Mouse (Mus musculus) embryonic facial prominence, embryonic 15.5 days (tissue): Measurements from ENCODE around the gene Gm49369. TPM values are rescaled to one million over a fixed set of nuclear protein-coding genes. Genes with fewer than 3 reads are reported as not detected.
A peak's percentile ranks its signal among the peaks of the same experiment; 100 is the strongest.
"Not testable (repeated sequence)": the region's sequence is repeated elsewhere in the genome, so short reads cannot be mapped to it uniquely, and the experiment has no call there.

Source experiments
- ATAC-seq: fragments of 200-750 bp; cut with Nextera tagmentation; 2 replicates; pipeline ENCODE4 v1.8.0; 2017; ENCODE audit warnings: low read depth, moderate TSS enrichment; ENCODE audit not compliant: insufficient number of reproducible peaks, low FRiP score, low TSS enrichment
- H3K27ac ChIP-seq: fragments of 300-500 bp; sonication (generic); replicated peaks from 2 replicates; pipeline ENCODE4 v1.5.1; 2015; ENCODE audit warnings: mild to moderate bottlenecking, inconsistent platforms
- H3K27me3 ChIP-seq: fragments of 300-500 bp; sonication (generic); 2 replicates; pipeline ENCODE4 v1.6.1; 2015; ENCODE audit warnings: inconsistent platforms
- H3K36me3 ChIP-seq: fragments of 300-500 bp; sonication (generic); 2 replicates; pipeline ENCODE4 v1.6.1; 2015; ENCODE audit warnings: mild to moderate bottlenecking, inconsistent platforms
- H3K4me1 ChIP-seq: fragments of 300-500 bp; sonication (generic); 2 replicates; pipeline ENCODE4 v1.6.1; 2015; ENCODE audit warnings: inconsistent platforms
- H3K4me2 ChIP-seq: fragments of 300-500 bp; sonication (generic); replicated peaks from 2 replicates; pipeline ENCODE4 v1.6.1; 2015; ENCODE audit warnings: mild to moderate bottlenecking, inconsistent platforms
- H3K4me3 ChIP-seq: fragments of 300-500 bp; sonication (generic); replicated peaks from 2 replicates; pipeline ENCODE4 v1.5.1; 2015; ENCODE audit warnings: mild to moderate bottlenecking, inconsistent platforms
- H3K9ac ChIP-seq: fragments of 300-500 bp; sonication (generic); 2 replicates; pipeline ENCODE4 v1.6.1; 2015; ENCODE audit warnings: inconsistent platforms
- H3K9me3 ChIP-seq: fragments of 300-500 bp; sonication (generic); replicated peaks from 2 replicates; pipeline ENCODE4 v1.6.1; 2016; ENCODE audit warnings: inconsistent platforms
- whole genome bisulfite sequencing: fragments of 180-500 bp; shearing (Covaris S2); methylation state at CpG from one replicate; pipeline ENCODE4 v1.1.7; 2015; 5-methylcytosine and 5-hydroxymethylcytosine counted together
- polyA plus RNA-seq: library from polyadenylated mRNA; unstranded; fragments of >200 nt; fragmentation: Nextera tagmentation; extraction: Ambion mirVana; gene quantifications from 2 replicates; pipeline ENCODE4 v1.2.1, GENCODE M21; 2015

Gene Gm49369
- polyA plus RNA-seq, 1 experiment from 2014 or later = not detected

DNA sequence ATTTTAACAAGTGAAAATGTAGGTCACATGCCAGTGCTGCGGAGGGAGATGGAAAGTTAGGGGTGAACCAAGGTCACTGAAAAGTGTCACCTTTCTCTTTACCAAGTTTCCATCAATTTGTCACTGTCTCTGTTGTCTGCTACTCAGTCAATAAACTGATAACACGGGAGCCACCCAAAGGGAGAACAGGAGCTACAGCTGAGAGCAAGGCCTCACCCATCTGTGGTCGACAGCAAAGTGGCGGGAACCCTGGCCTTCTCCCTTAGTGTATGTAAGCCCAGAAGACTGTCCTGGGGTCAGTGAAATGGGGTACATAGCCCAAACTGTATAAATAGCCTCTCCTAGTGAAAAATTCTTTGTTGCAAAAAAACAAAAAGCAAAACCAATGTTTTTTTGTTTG is 34.9 kb downstream of the Gm49369 start:
- ATAC-seq = no peak
- H3K4me1 ChIP-seq = peaks cover 6% of the 10 kb centered on the region
- H3K36me3 ChIP-seq = no peaks in the 10 kb centered on the region
- no peak overlapping the region for H3K4me2 ChIP-seq
- H3K27ac ChIP-seq = no peak overlapping the region
- H3K4me3 ChIP-seq = no peak overlapping the region
- no peak overlapping the region for H3K9ac ChIP-seq
- WGBS = 75% methylated on average over 4 of the region's 4 CpGs
- no peaks in the 10 kb centered on the region for H3K9me3 ChIP-seq
- no peaks in the 10 kb centered on the region for H3K27me3 ChIP-seq

DNA sequence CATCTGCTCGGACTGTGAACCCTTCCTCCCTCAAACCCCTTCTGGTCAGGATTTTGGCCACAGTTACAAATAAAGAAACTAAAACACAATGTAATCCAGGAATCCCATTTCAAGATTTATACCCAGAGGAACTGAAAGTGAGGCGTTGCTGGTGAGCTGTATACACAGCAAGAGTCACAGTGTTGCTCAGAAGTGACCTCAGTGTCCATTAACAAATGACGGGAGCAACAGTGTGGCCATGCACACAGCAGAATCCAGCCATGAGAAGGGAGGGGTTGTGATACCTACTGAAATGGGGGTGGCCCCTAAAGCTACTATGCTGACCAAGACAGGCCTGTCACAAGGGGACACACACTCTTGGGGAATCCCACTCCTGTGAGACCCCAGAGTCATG is 40.2 kb downstream of the Gm49369 start:
- H3K4me1 ChIP-seq = peaks cover 9% of the 10 kb centered on the region
- H3K4me2 ChIP-seq = no peak overlapping the region
- H3K4me3 ChIP-seq = no peak overlapping the region
- H3K36me3 ChIP-seq = no peaks in the 10 kb centered on the region
- no peaks in the 10 kb centered on the region for H3K27me3 ChIP-seq
- no peak for ATAC-seq
- no peak overlapping the region for H3K9ac ChIP-seq
- peak overlapping the region; percentile 68 for H3K27ac ChIP-seq
- WGBS = 71% methylated on average over 3 of the region's 3 CpGs
- no peaks in the 10 kb centered on the region for H3K9me3 ChIP-seq

GRCm38 (mm10) chr7:142341564-142342246 is 40.8 kb downstream of the Gm49369 start:
- Histone ChIP-seq H3K27ac (peak overlapping the region; percentile 68), H3K9ac (no peak overlapping the region), H3K4me3 (no peak overlapping the region), H3K4me2 (0 out of 2 replicates have a peak overlapping the region, but pooled peaks have one; percentile 0), H3K9me3 (no peaks in the 10 kb centered on the region), H3K36me3 (no peaks in the 10 kb centered on the region), H3K27me3 (no peaks in the 10 kb centered on the region), H3K4me1 (peaks cover 9% of the 10 kb centered on the region)
- ATAC-seq = peak; percentile 58
- 62% methylated on average over 10 of the region's 10 CpGs for WGBS

GRCm38 (mm10) chr7:142340269-142340970 is 42.0 kb downstream of the Gm49369 start:
- Histone ChIP-seq H3K9me3 (no peaks in the 10 kb centered on the region), H3K4me2 (no peak overlapping the region), H3K27ac (peak overlapping the region; percentile 63)

DNA sequence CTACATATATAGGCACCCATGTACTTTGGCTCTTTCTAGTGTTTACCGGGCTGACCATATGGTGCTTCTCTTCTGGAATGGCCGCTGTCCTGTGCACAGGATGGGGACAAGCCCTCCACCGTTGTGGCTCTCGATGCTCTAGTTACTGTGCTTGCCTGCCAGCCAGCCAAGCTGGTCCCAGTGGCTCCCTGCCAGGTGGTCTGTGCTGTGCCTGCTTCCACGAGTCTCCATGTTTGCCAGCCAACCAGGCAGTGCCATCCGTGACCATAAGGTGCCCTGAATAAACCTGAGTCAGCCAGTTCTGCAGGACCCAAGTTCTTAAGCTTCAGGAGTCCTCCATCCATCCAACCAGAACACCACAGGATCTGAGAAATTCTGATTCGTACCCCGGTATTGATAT is 47.3 kb downstream of the Gm49369 start:
- no peak overlapping the region for H3K27ac ChIP-seq
- WGBS = 84% methylated on average over 8 of the region's 8 CpGs
- H3K4me1 ChIP-seq = 0 out of 2 replicates have a peak, but pooled peaks cover 5% of the 10 kb centered on the region
- no peaks in the 10 kb centered on the region for H3K27me3 ChIP-seq
- no peak overlapping the region for H3K4me2 ChIP-seq
- H3K9me3 ChIP-seq = no peaks in the 10 kb centered on the region
- H3K36me3 ChIP-seq = no peaks in the 10 kb centered on the region
- ATAC-seq = no peak
- no peak overlapping the region for H3K4me3 ChIP-seq
- no peak overlapping the region for H3K9ac ChIP-seq

More at GRCm38 (mm10) chr7:142340269-142340970, 42.0 kb downstream of the Gm49369 start:
- ATAC-seq = no peak
- Histone ChIP-seq H3K4me1 (peaks cover 9% of the 10 kb centered on the region), H3K9ac (no peak overlapping the region), H3K36me3 (no peaks in the 10 kb centered on the region), H3K4me3 (no peak overlapping the region), H3K27me3 (no peaks in the 10 kb centered on the region)
- WGBS = 44% methylated on average over 10 of the region's 10 CpGs

GRCm38 (mm10) chr7:142334246-142334645 is 48.2 kb downstream of the Gm49369 start:
- Histone ChIP-seq H3K27me3 (no peaks in the 10 kb centered on the region), H3K9me3 (no peaks in the 10 kb centered on the region), H3K4me1 (0 out of 2 replicates have a peak, but pooled peaks cover 5% of the 10 kb centered on the region), H3K36me3 (no peaks in the 10 kb centered on the region), H3K9ac (no peak overlapping the region), H3K27ac (no peak overlapping the region), H3K4me3 (no peak overlapping the region), H3K4me2 (no peak overlapping the region)
- ATAC-seq = peak; percentile 59; the same call in 1 of the 2 replicates
- 1% methylated on average over 3 of the region's 3 CpGs for WGBS

GRCm38 (mm10) chr7:142332741-142333140 is 49.7 kb downstream of the Gm49369 start:
- peak overlapping the region; percentile 63; the same call in 1 of the 2 replicates for H3K27ac ChIP-seq
- not testable (repeated sequence) for H3K27me3 ChIP-seq, H3K4me1 ChIP-seq, H3K9ac ChIP-seq, H3K36me3 ChIP-seq, H3K9me3 ChIP-seq, H3K4me3 ChIP-seq, H3K4me2 ChIP-seq
- ATAC-seq = peak; percentile 53
- WGBS = 40% methylated on average over 5 of the region's 9 CpGs

DNA sequence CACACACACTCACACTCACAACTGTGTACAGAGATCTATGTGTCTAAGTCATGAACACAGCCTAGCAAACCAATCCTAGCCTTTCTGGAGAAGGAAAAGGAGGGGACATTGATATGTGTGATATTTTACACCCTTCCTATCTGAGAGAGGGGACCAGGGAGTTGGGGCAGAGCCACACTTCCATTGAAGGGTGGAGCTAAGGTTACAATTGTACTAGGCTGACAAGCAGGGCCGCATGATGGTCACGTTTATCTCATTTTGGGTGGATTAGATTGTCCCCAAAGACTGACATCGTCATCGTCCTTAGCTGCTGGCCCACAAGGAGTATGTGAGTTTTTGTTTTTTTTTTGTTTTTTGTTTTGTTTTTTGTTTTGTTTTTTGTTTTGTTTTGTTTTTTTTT is 51.2 kb downstream of the Gm49369 start:
- Histone ChIP-seq H3K4me1 (0 out of 2 replicates have a peak, but pooled peaks cover 5% of the 10 kb centered on the region), H3K9me3 (no peaks in the 10 kb centered on the region), H3K27me3 (no peaks in the 10 kb centered on the region), H3K4me2 (no peak overlapping the region), H3K4me3 (no peak overlapping the region), H3K9ac (no peak overlapping the region), H3K27ac (no peak overlapping the region), H3K36me3 (no peaks in the 10 kb centered on the region)
- WGBS = 85% methylated on average over 4 of the region's 4 CpGs
- no peak for ATAC-seq

DNA sequence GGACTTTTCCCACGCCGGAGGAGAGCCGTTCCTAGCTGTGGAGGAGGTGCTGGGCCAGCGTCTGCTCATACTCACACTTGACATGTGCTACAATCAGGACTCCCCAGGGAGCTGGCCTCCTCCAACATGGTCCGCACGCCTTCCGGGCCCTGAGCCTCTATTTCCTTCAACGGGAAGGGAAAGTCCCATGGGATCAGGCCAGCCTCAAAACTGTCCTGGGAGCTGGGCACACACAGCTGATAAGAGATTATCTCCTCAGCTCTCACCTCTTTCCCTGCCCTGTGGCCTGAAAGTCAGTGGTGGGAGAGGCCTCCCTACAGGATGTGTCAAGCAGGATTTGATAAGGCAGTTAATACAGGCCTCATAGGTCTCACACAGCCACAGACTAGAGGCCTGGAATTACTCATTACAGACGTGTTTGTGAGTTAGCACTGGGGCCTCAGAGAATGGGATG is 52.2 kb downstream of the Gm49369 start:
- WGBS = 72% methylated on average over 9 of the region's 9 CpGs
- Histone ChIP-seq H3K4me3 (no peak overlapping the region), H3K4me1 (0 out of 2 replicates have a peak, but pooled peaks cover 5% of the 10 kb centered on the region), H3K4me2 (no peak overlapping the region), H3K9me3 (no peaks in the 10 kb centered on the region), H3K9ac (no peak overlapping the region), H3K27me3 (no peaks in the 10 kb centered on the region), H3K36me3 (no peaks in the 10 kb centered on the region), H3K27ac (no peak overlapping the region)
- ATAC-seq = no peak

DNA sequence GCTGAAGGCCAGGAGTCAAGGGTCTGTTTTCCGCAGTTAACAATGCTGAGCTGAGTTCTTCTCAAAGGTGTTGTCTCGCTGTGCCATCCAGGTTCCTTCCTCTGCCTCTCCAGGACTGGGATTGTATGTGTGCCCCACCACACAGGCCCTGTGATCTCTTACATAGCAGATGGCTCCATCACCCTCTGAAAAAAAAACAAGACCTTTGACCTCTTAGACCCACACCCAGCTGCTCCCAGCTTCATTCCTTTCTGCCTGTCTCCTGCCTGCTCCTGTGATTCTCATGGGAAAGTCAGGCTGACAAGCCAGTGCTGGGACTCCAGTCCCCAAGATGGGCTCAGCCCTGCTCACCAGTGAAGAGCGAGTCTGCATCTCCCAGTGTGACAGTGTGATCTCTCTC is 54.0 kb downstream of the Gm49369 start:
- Histone ChIP-seq H3K9me3 (no peaks in the 10 kb centered on the region), H3K27ac (no peak overlapping the region), H3K4me3 (no peak overlapping the region), H3K36me3 (no peaks in the 10 kb centered on the region), H3K9ac (no peak overlapping the region), H3K27me3 (no peaks in the 10 kb centered on the region), H3K4me2 (no peak overlapping the region), H3K4me1 (no peaks in the 10 kb centered on the region)
- ATAC-seq = no peak
- 58% methylated on average over 3 of the region's 3 CpGs for WGBS

DNA sequence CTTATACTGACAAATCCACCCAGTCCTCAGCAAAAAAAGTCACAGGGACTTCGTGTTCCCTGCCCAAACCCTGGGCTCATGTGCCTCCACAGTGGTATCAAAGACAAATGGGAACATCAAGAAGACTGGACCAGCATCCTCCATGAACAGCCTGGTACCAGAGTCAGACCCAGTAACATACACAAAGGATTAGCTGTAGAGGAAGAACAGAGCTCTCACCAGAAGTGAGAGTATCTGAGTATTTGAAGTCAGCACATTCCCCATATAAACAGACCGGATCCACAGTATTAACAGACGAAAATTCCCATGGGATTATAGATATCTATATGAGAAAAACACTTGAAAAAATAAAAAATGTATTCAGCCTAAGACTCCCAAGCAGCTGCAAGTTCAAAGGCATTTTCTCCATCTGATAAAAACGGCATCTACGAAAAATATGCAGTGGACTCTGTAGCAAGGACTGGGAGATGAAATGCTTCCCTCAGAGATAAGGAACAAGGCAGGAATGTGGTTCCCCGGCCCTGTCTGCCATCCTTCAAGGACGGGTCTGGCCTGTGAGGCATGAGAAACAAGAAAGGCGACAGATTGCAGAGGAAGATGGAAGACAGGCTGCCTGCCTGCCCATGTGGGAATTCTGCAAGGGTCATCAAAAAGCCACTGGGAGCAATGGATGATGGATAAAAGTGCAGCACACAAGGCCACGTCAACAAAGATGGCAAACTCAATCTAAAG is 55.6 kb downstream of the Gm49369 start:
- H3K27me3 ChIP-seq = no peaks in the 10 kb centered on the region
- no peak for ATAC-seq

More for the DNA sequence above, 55.6 kb downstream of the Gm49369 start:
- Histone ChIP-seq H3K4me1 (no peaks in the 10 kb centered on the region), H3K9ac (no peak overlapping the region), H3K27ac (0 out of 2 replicates have a peak overlapping the region, but pooled peaks have one; percentile 7), H3K4me3 (no peak overlapping the region), H3K36me3 (no peaks in the 10 kb centered on the region), H3K4me2 (no peak overlapping the region), H3K9me3 (no peaks in the 10 kb centered on the region)
- 42% methylated on average over 9 of the region's 9 CpGs for WGBS
